In the genomic region with DNA sequence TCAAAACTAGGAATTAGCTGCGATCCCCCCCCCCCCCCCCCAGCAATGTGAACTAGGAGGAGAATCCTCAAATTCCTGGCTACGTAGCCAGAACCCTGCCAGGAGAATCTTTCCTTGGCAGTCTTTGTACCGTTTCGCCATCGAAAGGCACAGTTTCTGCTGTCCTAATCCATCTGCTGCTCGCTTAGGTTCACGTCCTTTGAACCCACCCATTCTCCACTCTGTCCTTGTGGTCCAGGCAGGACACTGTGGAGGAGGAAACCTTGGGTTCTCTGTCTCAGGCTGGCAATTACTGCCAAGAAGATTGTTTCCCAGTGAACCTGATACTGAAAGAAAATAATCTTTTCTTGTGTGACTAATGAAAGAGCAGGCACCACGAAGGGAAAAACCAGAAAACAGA, we compare ENCODE assay signal across 9 mouse cellular contexts. TPM values are rescaled to one million over a fixed set of nuclear protein-coding genes. Genes with fewer than 3 reads are reported as not detected.
A peak's percentile ranks its signal among the peaks of the same experiment; 100 is the strongest.
DNase-seq lines count a peak whose midpoint lies in the region; ATAC-seq and TF ChIP-seq lines count a peak whose summit lies in the region.
"Had no signal": no experiment of that assay in that cellular context is flagged by ENCODE, and none has a peak within 500 bp of the region (broad histone marks: within the 10 kb centered on the region; RNA-seq: fewer than 3 reads in every experiment).

No protein-coding gene starts in this region.

- H3K9me3 ChIP-seq in forebrain, embryonic 15.5 days: no peaks in the 10 kb centered on the region
- no peaks in the 10 kb centered on the region for H3K9me3 ChIP-seq in limb, embryonic 10.5 days (replicated peaks)
- no peaks in the 10 kb centered on the region for H3K9me3 ChIP-seq in neural tube, embryonic 14.5 days (ENCODE audit: control insufficient read depth, low read length)

- peak overlapping the region; percentile 36; the same call in 1 of the 2 replicates for H3K9ac ChIP-seq in forebrain, embryonic 15.5 days (replicated peaks)
- H3K9ac ChIP-seq in neural tube, embryonic 14.5 days (replicated peaks; ENCODE audit: low read depth, low read length): 0 out of 2 replicates have a peak overlapping the region, but pooled peaks have one; percentile 25

- no peaks in the 10 kb centered on the region for H3K36me3 ChIP-seq in kidney, adult 2 months (ENCODE audit: control insufficient read depth, insufficient read depth, low read length)
- H3K36me3 ChIP-seq in forebrain, embryonic 15.5 days: no peaks in the 10 kb centered on the region
- H3K36me3 ChIP-seq in limb, embryonic 10.5 days: 0 out of 2 replicates have a peak, but pooled peaks cover 2% of the 10 kb centered on the region
- H3K36me3 ChIP-seq in neural tube, embryonic 14.5 days (ENCODE audit: control insufficient read depth, insufficient read depth, low read length): no peaks in the 10 kb centered on the region

- ATAC-seq in forebrain, embryonic 15.5 days (replicated peaks): no peak
- ATAC-seq in neural tube, embryonic 14.5 days (ENCODE audit: low read depth): no peak

- TF ChIP-seq POLR2A in kidney, adult 2 months (IDR thresholded peaks at IDR 0.05; ENCODE audit: low read depth, low read length): no peak

- H3K4me3 ChIP-seq in kidney, adult 2 months (ENCODE audit: insufficient read depth, low read depth, low read length): no peak overlapping the region
- peak overlapping the region; percentile 98 for H3K4me3 ChIP-seq in forebrain, embryonic 15.5 days
- H3K4me3 ChIP-seq in limb, embryonic 10.5 days: peak overlapping the region; percentile 100
- peak overlapping the region; percentile 94 for H3K4me3 ChIP-seq in neural tube, embryonic 14.5 days (ENCODE audit: low read depth, low read length)

- WGBS in kidney, adult 2 months: 12% methylated on average over 8 of the region's 8 CpGs
- WGBS in forebrain, embryonic 15.5 days: 6% methylated on average over 8 of the region's 8 CpGs
- WGBS in limb, embryonic 10.5 days: 5% methylated on average over 8 of the region's 8 CpGs
- 5% methylated on average over 7 of the region's 8 CpGs for WGBS in neural tube, embryonic 14.5 days

- H3K4me1 ChIP-seq in kidney, adult 2 months (ENCODE audit: control insufficient read depth, insufficient read depth, low read length): peaks cover 4% of the 10 kb centered on the region; the same call in 1 of the 2 replicates
- H3K4me1 ChIP-seq in forebrain, embryonic 15.5 days: peaks cover 31% of the 10 kb centered on the region
- H3K4me1 ChIP-seq in limb, embryonic 10.5 days: peaks cover 19% of the 10 kb centered on the region
- H3K4me1 ChIP-seq in neural tube, embryonic 14.5 days (ENCODE audit: control insufficient read depth, insufficient read depth, low read length): peaks cover 9% of the 10 kb centered on the region

- H3K27ac ChIP-seq in kidney, adult 2 months (ENCODE audit: insufficient read depth, low read depth, low read length): no peak overlapping the region
- H3K27ac ChIP-seq in forebrain, embryonic 15.5 days (replicated peaks): no peak overlapping the region
- H3K27ac ChIP-seq in limb, embryonic 10.5 days: no peak overlapping the region
- H3K27ac ChIP-seq in neural tube, embryonic 14.5 days (ENCODE audit: low read depth, low read length): no peak overlapping the region

- TF ChIP-seq CTCF in kidney, adult 2 months (conservative IDR thresholded peaks at IDR 0.05; ENCODE audit: insufficient read depth, insufficient read length, low read depth, low read length): no peak

- H3K27me3 ChIP-seq in kidney, adult 2 months (replicated peaks; ENCODE audit: control insufficient read depth, insufficient read depth, low read length): no peaks in the 10 kb centered on the region
- no peaks in the 10 kb centered on the region for H3K27me3 ChIP-seq in forebrain, embryonic 15.5 days
- H3K27me3 ChIP-seq in limb, embryonic 10.5 days (ENCODE audit: low read depth, poor library complexity, severe bottlenecking): no peaks in the 10 kb centered on the region
- no peaks in the 10 kb centered on the region for H3K27me3 ChIP-seq in neural tube, embryonic 14.5 days (ENCODE audit: control insufficient read depth, insufficient read depth, low read length)

- DNase-seq in kidney, adult 2 months: peak; percentile 46
- DNase-seq in kidney, adult 11 months: no peak
- DNase-seq in adrenal gland, postnatal 14 days: peak; percentile 61
- DNase-seq in limb, embryonic 10.5 days (ENCODE audit: low spot score): peak; percentile 44
- no peak for DNase-seq in thymus, adult 18-20 months
- DNase-seq in left cerebral cortex, adult 9 months (ENCODE audit: low spot score in 2 of 2): no peak

- peak overlapping the region; percentile 76 for H3K4me2 ChIP-seq in forebrain, embryonic 15.5 days (replicated peaks)
- H3K4me2 ChIP-seq in neural tube, embryonic 14.5 days (ENCODE audit: low read depth, low read length): peak overlapping the region; percentile 94

RNA-seq across cellular contexts. Expression of a gene that starts 1.0 kb away (rescaled TPM):
- polyA plus RNA-seq in kidney, adult 2 months (2012; rRNA removed): 13.9 and 14.4 TPM in 2 replicates
- 45.9 and 46.9 TPM in 2 replicates for total RNA-seq in adrenal gland, postnatal 14 days (2021)
- 12.9 and 14.1 TPM in 2 replicates for polyA plus RNA-seq in forebrain, embryonic 15.5 days (2015; fragmentation: Nextera tagmentation; extraction: Ambion mirVana)
- polyA plus RNA-seq in limb, embryonic 10.5 days (2016; fragmentation: Nextera tagmentation; extraction: Ambion mirVana): 9.8 and 10.6 TPM in 2 replicates
- polyA plus RNA-seq in neural tube, embryonic 14.5 days (2014; fragmentation: Nextera tagmentation; extraction: Ambion mirVana): 23.3 and 24.2 TPM in 2 replicates

RNA-seq across cellular contexts. Expression of a gene that starts 25.3 kb away (rescaled TPM):
- 0.08 TPM in 1 of 2 replicates, not detected in the other for polyA plus RNA-seq in kidney, adult 2 months (2012; rRNA removed)
- not detected in 2 replicates for total RNA-seq in adrenal gland, postnatal 14 days (2021)
- polyA plus RNA-seq in forebrain, embryonic 15.5 days (2015; fragmentation: Nextera tagmentation; extraction: Ambion mirVana): not detected in 2 replicates
- not detected in 2 replicates for polyA plus RNA-seq in limb, embryonic 10.5 days (2016; fragmentation: Nextera tagmentation; extraction: Ambion mirVana)
- polyA plus RNA-seq in neural tube, embryonic 14.5 days (2014; fragmentation: Nextera tagmentation; extraction: Ambion mirVana): not detected in 2 replicates
- polyA plus RNA-seq: spleen, adult 2 months had no signal

RNA-seq across cellular contexts. Expression of a gene that starts 58.0 kb away (rescaled TPM):
- polyA plus RNA-seq in kidney, adult 2 months (2012; rRNA removed): not detected in 2 replicates
- total RNA-seq in adrenal gland, postnatal 14 days (2021): not detected in 2 replicates
- 0.42 TPM in 1 of 2 replicates, not detected in the other for polyA plus RNA-seq in forebrain, embryonic 15.5 days (2015; fragmentation: Nextera tagmentation; extraction: Ambion mirVana)
- polyA plus RNA-seq in limb, embryonic 10.5 days (2016; fragmentation: Nextera tagmentation; extraction: Ambion mirVana): 0.31 and 0.65 TPM in 2 replicates
- polyA plus RNA-seq in neural tube, embryonic 14.5 days (2014; fragmentation: Nextera tagmentation; extraction: Ambion mirVana): 1.1 and 2.7 TPM in 2 replicates
- polyA plus RNA-seq: spleen, adult 2 months had no signal

Comparison
In these comparisons a context has a peak if more than half of its experiments do, and no peak if none do; other contexts are left out.
1. DNase-seq: peak in kidney, adult 2 months (single experiment), adrenal gland, postnatal 14 days (single experiment) and limb, embryonic 10.5 days (single experiment); none in kidney, adult 11 months (single experiment), thymus, adult 18-20 months (0 of 2) and left cerebral cortex, adult 9 months (0 of 2).